Mouse (Mus musculus) lung, embryonic 16.5 days (tissue): Measurements from ENCODE around the gene Iscu. TPM values are rescaled to one million over a fixed set of nuclear protein-coding genes. Genes with fewer than 3 reads are reported as not detected.
"Not testable (repeated sequence)": the region's sequence is repeated elsewhere in the genome, so short reads cannot be mapped to it uniquely, and the experiment has no call there.

ENCODE experiments used
- ATAC-seq: fragments of 200-750 bp; cut with Nextera tagmentation; 2 replicates; pipeline ENCODE4 v1.8.0; 2017; ENCODE audit warnings: low read depth, mild to moderate bottlenecking, moderate library complexity
- H3K27ac ChIP-seq: fragments of 300-500 bp; sonication (generic); 2 replicates; pipeline ENCODE4 v1.5.1; 2014; ENCODE audit warnings: mild to moderate bottlenecking, control low read depth, low read length
- H3K27me3 ChIP-seq: fragments of 300-500 bp; sonication (generic); 2 replicates; pipeline ENCODE4 v1.6.1; 2014; ENCODE audit warnings: low read depth, low read length, mixed read lengths; ENCODE audit not compliant: control insufficient read depth, insufficient read depth
- H3K36me3 ChIP-seq: fragments of 300-500 bp; sonication (generic); 2 replicates; pipeline ENCODE4 v1.6.1; 2014; ENCODE audit warnings: low read length; ENCODE audit not compliant: control insufficient read depth, insufficient read depth
- H3K4me1 ChIP-seq: fragments of 300-500 bp; sonication (generic); replicated peaks from 2 replicates; pipeline ENCODE4 v1.6.1; 2014; ENCODE audit warnings: low read length, mixed read lengths; ENCODE audit not compliant: control insufficient read depth, insufficient read depth
- H3K4me2 ChIP-seq: fragments of 300-500 bp; sonication (generic); 2 replicates; pipeline ENCODE4 v1.6.1; 2014; ENCODE audit warnings: low read depth, low read length, control low read depth
- H3K4me3 ChIP-seq: fragments of 300-500 bp; sonication (generic); 2 replicates; pipeline ENCODE4 v1.5.1; 2014; ENCODE audit warnings: mild to moderate bottlenecking, low read length, control low read depth
- H3K9ac ChIP-seq: fragments of 300-500 bp; sonication (generic); 2 replicates; pipeline ENCODE4 v1.6.1; 2014; ENCODE audit warnings: low read length, control low read depth
- H3K9me3 ChIP-seq: fragments of 300-500 bp; sonication (generic); 2 replicates; pipeline ENCODE4 v1.6.1; 2016; ENCODE audit warnings: low read length; ENCODE audit not compliant: control insufficient read depth
- WGBS: fragments of 180-500 bp; shearing (Covaris S2); extraction: QIAGEN DNeasy Blood & Tissue Kit; methylation state at CpG from one replicate; pipeline ENCODE4 v1.1.7; 2014; 5-methylcytosine and 5-hydroxymethylcytosine counted together
- polyA plus RNA-seq: library from polyadenylated mRNA; unstranded; fragments of >200 nt; fragmentation: Nextera tagmentation; extraction: Ambion mirVana; gene quantifications from 2 replicates; pipeline ENCODE4 v1.2.1, GENCODE M21; 2015

Iscu gene
- polyA plus RNA-seq, 1 experiment from 2014 or later = 114 TPM

GRCm38 (mm10) chr5:113772905-113773519 is 464 bp downstream of the Iscu start:
- peak; percentile 21 for ATAC-seq
- Histone ChIP-seq H3K9me3 (no peaks in the 10 kb centered on the region), H3K9ac (peak overlapping the region; percentile 80), H3K4me2 (peak overlapping the region; percentile 78), H3K27me3 (no peaks in the 10 kb centered on the region), H3K4me1 (peaks cover 21% of the 10 kb centered on the region), H3K4me3 (peak overlapping the region; percentile 97), H3K36me3 (peaks cover 21% of the 10 kb centered on the region), H3K27ac (no peak overlapping the region)
- WGBS = 0% methylated on average over 18 of the region's 38 CpGs

- 0 out of 2 replicates have a peak, but pooled peaks have one; percentile 9 for ATAC-seq
Measured at GRCm38 (mm10) chr5:113773664-113774063, 1.1 kb downstream of the Iscu start.

GRCm38 (mm10) chr5:113775585-113775984 is 3.0 kb downstream of the Iscu start:
- peaks cover 17% of the 10 kb centered on the region for H3K36me3 ChIP-seq
- no peak overlapping the region for H3K27ac ChIP-seq
- H3K4me2 ChIP-seq = no peak overlapping the region
- no peak overlapping the region for H3K9ac ChIP-seq
- H3K9me3 ChIP-seq = no peaks in the 10 kb centered on the region
- H3K4me1 ChIP-seq = peaks cover 8% of the 10 kb centered on the region
- H3K4me3 ChIP-seq = no peak overlapping the region
- WGBS = 90% methylated on average over 10 of the region's 10 CpGs
- ATAC-seq = no peak
- H3K27me3 ChIP-seq = no peaks in the 10 kb centered on the region

More at GRCm38 (mm10) chr5:113773664-113774063, 1.1 kb downstream of the Iscu start:
- Histone ChIP-seq H3K4me3 (peak overlapping the region; percentile 97), H3K27ac (no peak overlapping the region; the same call in 1 of the 2 replicates), H3K4me1 (peaks cover 21% of the 10 kb centered on the region), H3K27me3 (no peaks in the 10 kb centered on the region), H3K9ac (peak overlapping the region; percentile 80), H3K36me3 (peaks cover 17% of the 10 kb centered on the region), H3K4me2 (peak overlapping the region; percentile 78), H3K9me3 (no peaks in the 10 kb centered on the region)
- WGBS = under 1% methylated on average over 7 of the region's 7 CpGs

GRCm38 (mm10) chr5:113776128-113776895 is 3.8 kb downstream of the Iscu start:
- Histone ChIP-seq H3K27ac (no peak overlapping the region), H3K4me1 (peaks cover 7% of the 10 kb centered on the region), H3K9me3 (no peaks in the 10 kb centered on the region), H3K4me2 (no peak overlapping the region), H3K27me3 (no peaks in the 10 kb centered on the region), H3K9ac (no peak overlapping the region), H3K36me3 (peaks cover 17% of the 10 kb centered on the region), H3K4me3 (no peak overlapping the region)
- ATAC-seq = no peak
- WGBS = 87% methylated on average over 15 of the region's 15 CpGs

GRCm38 (mm10) chr5:113776896-113777226 is 4.3 kb downstream of the Iscu start:
- Histone ChIP-seq H3K4me3 (no peak overlapping the region), H3K9me3 (no peaks in the 10 kb centered on the region), H3K27me3 (no peaks in the 10 kb centered on the region), H3K36me3 (peaks cover 17% of the 10 kb centered on the region), H3K27ac (no peak overlapping the region), H3K4me2 (no peak overlapping the region), H3K9ac (no peak overlapping the region), H3K4me1 (peaks cover 7% of the 10 kb centered on the region)
- 89% methylated on average over 8 of the region's 8 CpGs for WGBS
- no peak for ATAC-seq

GRCm38 (mm10) chr5:113777728-113778127 is 5.2 kb downstream of the Iscu start:
- not testable (repeated sequence) for ATAC-seq
- 80% methylated on average over 8 of the region's 8 CpGs for WGBS

GRCm38 (mm10) chr5:113779569-113779968 is 7.0 kb downstream of the Iscu start:
- Histone ChIP-seq H3K4me1 (peaks cover 8% of the 10 kb centered on the region), H3K36me3 (peaks cover 17% of the 10 kb centered on the region), H3K4me2 (no peak overlapping the region), H3K9me3 (no peaks in the 10 kb centered on the region), H3K27me3 (no peaks in the 10 kb centered on the region; the same call in 1 of the 2 replicates), H3K9ac (no peak overlapping the region), H3K27ac (no peak overlapping the region), H3K4me3 (no peak overlapping the region)
- no peak for ATAC-seq
- WGBS = 70% methylated on average over 5 of the region's 5 CpGs

More at GRCm38 (mm10) chr5:113777728-113778127, 5.2 kb downstream of the Iscu start:
- not testable (repeated sequence) for H3K9me3 ChIP-seq, H3K9ac ChIP-seq, H3K4me2 ChIP-seq, H3K27ac ChIP-seq, H3K27me3 ChIP-seq, H3K4me3 ChIP-seq, H3K4me1 ChIP-seq
- H3K36me3 ChIP-seq = peaks cover 17% of the 10 kb centered on the region

- H3K9ac ChIP-seq = no peak overlapping the region
- H3K36me3 ChIP-seq = peaks cover 12% of the 10 kb centered on the region
- no peaks in the 10 kb centered on the region; the same call in 1 of the 2 replicates for H3K27me3 ChIP-seq
- 94% methylated on average over 3 of the region's 3 CpGs for WGBS
- no peak for ATAC-seq
- H3K4me2 ChIP-seq = no peak overlapping the region
- no peaks in the 10 kb centered on the region for H3K9me3 ChIP-seq
- no peak overlapping the region for H3K27ac ChIP-seq
- H3K4me3 ChIP-seq = no peak overlapping the region
- H3K4me1 ChIP-seq = peaks cover 8% of the 10 kb centered on the region
Measured at GRCm38 (mm10) chr5:113780082-113780752, 7.7 kb downstream of the Iscu start.

- ATAC-seq = no peak
- WGBS = 86% methylated on average over 5 of the region's 5 CpGs
- H3K27ac ChIP-seq = no peak overlapping the region
- H3K27me3 ChIP-seq = no peaks in the 10 kb centered on the region; the same call in 1 of the 2 replicates
- no peak overlapping the region for H3K4me3 ChIP-seq
- no peak overlapping the region for H3K9ac ChIP-seq
- H3K9me3 ChIP-seq = no peaks in the 10 kb centered on the region
- peaks cover 8% of the 10 kb centered on the region for H3K4me1 ChIP-seq
- H3K4me2 ChIP-seq = no peak overlapping the region
- H3K36me3 ChIP-seq = peaks cover 9% of the 10 kb centered on the region
Measured at GRCm38 (mm10) chr5:113780763-113781162, 8.2 kb downstream of the Iscu start.
